Mouse (Mus musculus) heart, postnatal 0 days (tissue): ENCODE results near the gene Csnk1e. TPM values are rescaled to one million over a fixed set of nuclear protein-coding genes. Genes with fewer than 3 reads are reported as not detected.

Source experiments
- ATAC-seq: fragments of 200-750 bp; cut with Nextera tagmentation; 2 replicates; pipeline ENCODE4 v1.8.0; 2017; ENCODE audit warnings: low read depth, moderate number of reproducible peaks, moderate library complexity; ENCODE audit not compliant: insufficient read depth
- DNase-seq: peaks from one replicate; pipeline ENCODE4 v3.0.0-alpha.2; 2016; ENCODE audit warnings: low spot score
- H3K27ac ChIP-seq: fragments of 300-500 bp; sonication (generic); 2 replicates; pipeline ENCODE4 v1.5.1; 2014; ENCODE audit warnings: low read depth, mild to moderate bottlenecking
- H3K27me3 ChIP-seq: fragments of 300-500 bp; sonication (generic); 2 replicates; pipeline ENCODE4 v1.6.1; 2014; ENCODE audit warnings: low read length, mixed read lengths; ENCODE audit not compliant: control insufficient read depth, insufficient read depth
- H3K36me3 ChIP-seq: fragments of 300-500 bp; sonication (generic); replicated peaks from 2 replicates; pipeline ENCODE4 v1.6.1; 2014; ENCODE audit warnings: low read length, mixed read lengths; ENCODE audit not compliant: control insufficient read depth, insufficient read depth
- H3K4me1 ChIP-seq: fragments of 300-500 bp; sonication (generic); 2 replicates; pipeline ENCODE4 v1.6.1; 2014; ENCODE audit warnings: antibody characterized with exemption; ENCODE audit not compliant: control insufficient read depth, insufficient read depth
- H3K4me2 ChIP-seq: fragments of 300-500 bp; sonication (generic); 2 replicates; pipeline ENCODE4 v1.6.1; 2014; ENCODE audit warnings: low read depth, mild to moderate bottlenecking, low read length, moderate library complexity
- H3K4me3 ChIP-seq: fragments of 300-500 bp; sonication (generic); 2 replicates; pipeline ENCODE4 v1.5.1; 2014; ENCODE audit warnings: low read depth, low read length
- H3K9ac ChIP-seq: fragments of 300-500 bp; sonication (generic); replicated peaks from 2 replicates; pipeline ENCODE4 v1.6.1; 2014; ENCODE audit warnings: low read depth, low read length, mixed read lengths
- H3K9me3 ChIP-seq: fragments of 300-500 bp; sonication (generic); replicated peaks from 2 replicates; pipeline ENCODE4 v1.6.1; 2016; ENCODE audit warnings: low read length; ENCODE audit not compliant: control insufficient read depth
- CTCF ChIP-seq: IDR thresholded peaks from 2 replicates; pipeline ENCODE4 v1.5.1; 2016; ENCODE audit warnings: antibody characterized with exemption, control low read depth, low read depth
- EP300 ChIP-seq: IDR thresholded peaks from 2 replicates; pipeline ENCODE4 v1.6.1; 2016; ENCODE audit warnings: antibody characterized with exemption, low read depth
- WGBS: fragments of 180-500 bp; shearing (Covaris S2); extraction: QIAGEN DNeasy Blood & Tissue Kit; methylation state at CpG from one replicate; pipeline ENCODE4 v1.1.7; 2014; 5-methylcytosine and 5-hydroxymethylcytosine counted together
- polyA plus RNA-seq: library from polyadenylated mRNA; unstranded; fragments of >200 nt; fragmentation: Nextera tagmentation; extraction: Ambion mirVana; gene quantifications from 2 replicates; pipeline ENCODE4 v1.2.1, GENCODE M21; 2015
- total RNA-seq: library from RNA; depleted of rRNA; stranded (reverse); fragments of >200 nt; gene quantifications from 2 replicates; pipeline ENCODE4 v1.2.3, GENCODE M21; 2014; ENCODE audit warnings: low replicate concordance

Csnk1e gene
- total and polyA plus RNA-seq, 2 experiments from 2014 or later: 61.5 to 167 TPM

DNA sequence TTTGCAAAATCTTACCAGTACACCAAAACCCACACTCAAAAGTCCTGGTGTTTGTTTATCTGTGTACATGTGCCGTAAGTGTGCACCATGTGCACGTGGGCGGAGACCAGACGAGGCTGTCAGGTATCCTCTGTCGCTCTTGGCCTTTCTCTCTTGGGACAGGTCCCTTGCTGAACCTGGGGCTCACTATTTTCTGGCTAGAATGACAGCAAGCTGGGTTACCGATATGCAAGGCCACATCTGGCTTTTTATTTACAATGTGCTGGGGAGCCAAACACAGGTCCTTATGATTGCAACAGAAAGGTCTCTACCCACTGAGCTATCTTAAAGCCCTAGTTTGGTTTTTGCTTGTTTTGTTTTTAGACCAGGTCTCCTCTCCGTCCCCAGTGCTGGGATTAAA is 67.8 kb downstream of the Csnk1e start:
- no peak for TF ChIP-seq CTCF
- TF ChIP-seq EP300: no peak
- Histone ChIP-seq H3K4me3 (no peak overlapping the region), H3K27ac (peak overlapping the region; percentile 61), H3K27me3 (no peaks in the 10 kb centered on the region), H3K9ac (no peak overlapping the region; the same call in 1 of the 2 replicates), H3K36me3 (peaks cover 8% of the 10 kb centered on the region; the same call in 1 of the 2 replicates), H3K9me3 (no peaks in the 10 kb centered on the region), H3K4me2 (no peak overlapping the region), H3K4me1 (peaks cover 58% of the 10 kb centered on the region)
- DNase-seq: no peak
- no peak for ATAC-seq
- 76% methylated on average over 7 of the region's 7 CpGs for WGBS

DNA sequence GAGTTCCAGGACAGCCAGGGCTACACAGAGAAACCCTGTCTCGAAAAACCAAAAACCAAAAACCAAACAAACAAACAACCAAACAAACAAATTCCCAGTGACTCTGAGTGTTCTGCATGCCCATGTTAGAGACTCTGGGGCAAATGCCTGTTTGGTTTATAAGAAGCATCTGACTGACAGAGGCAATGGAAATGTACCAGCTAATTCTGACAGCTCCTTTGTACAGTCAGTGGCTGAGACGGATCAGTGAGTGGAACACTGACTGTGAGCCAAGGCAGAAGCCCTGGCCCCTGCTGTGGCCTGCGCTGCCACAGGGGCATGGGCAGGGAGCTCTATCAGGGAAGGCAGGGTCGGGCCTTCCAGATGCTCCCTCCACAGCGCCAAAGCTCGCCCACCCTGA is 68.3 kb downstream of the Csnk1e start:
- 43% methylated on average over 6 of the region's 6 CpGs for WGBS

DNA sequence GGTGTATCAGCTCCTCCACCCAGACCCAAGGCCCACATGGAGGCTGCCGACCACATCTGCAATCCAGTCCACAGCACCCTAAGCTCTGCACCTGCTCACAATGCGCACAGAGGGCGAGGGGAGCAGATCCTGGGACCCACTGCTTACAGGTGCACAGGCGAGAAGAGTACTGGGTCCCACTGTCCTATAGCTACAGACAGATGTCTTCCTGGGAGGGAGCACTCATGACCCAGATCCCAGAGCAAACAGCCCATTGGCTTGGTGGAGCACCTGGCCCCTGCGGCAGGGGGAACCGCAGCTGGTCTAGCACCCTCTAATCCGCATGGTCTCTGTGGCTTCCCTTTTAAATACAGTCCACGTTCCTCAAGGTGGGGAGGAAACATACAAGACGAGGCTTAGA is 73.7 kb downstream of the Csnk1e start:
- Histone ChIP-seq H3K4me3 (no peak overlapping the region), H3K9me3 (no peaks in the 10 kb centered on the region), H3K9ac (0 out of 2 replicates have a peak overlapping the region, but pooled peaks have one; percentile 6), H3K27me3 (no peaks in the 10 kb centered on the region), H3K36me3 (peaks cover 19% of the 10 kb centered on the region), H3K27ac (peak overlapping the region; percentile 91), H3K4me1 (peaks cover 35% of the 10 kb centered on the region), H3K4me2 (no peak overlapping the region)
- 70% methylated on average over 9 of the region's 9 CpGs for WGBS
- no peak for ATAC-seq
- TF ChIP-seq CTCF (no peak), EP300 (no peak)
- DNase-seq: no peak

More for the DNA sequence above, 68.3 kb downstream of the Csnk1e start:
- peak overlapping the region; percentile 61 for H3K27ac ChIP-seq
- H3K4me2 ChIP-seq: no peak overlapping the region
- peaks cover 58% of the 10 kb centered on the region for H3K4me1 ChIP-seq
- no peak for TF ChIP-seq CTCF
- no peak for TF ChIP-seq EP300
- H3K4me3 ChIP-seq: no peak overlapping the region
- DNase-seq: no peak
- no peaks in the 10 kb centered on the region for H3K27me3 ChIP-seq
- no peak overlapping the region for H3K9ac ChIP-seq
- H3K36me3 ChIP-seq: peaks cover 8% of the 10 kb centered on the region; the same call in 1 of the 2 replicates
- ATAC-seq: no peak; the same call in 1 of the 2 replicates
- no peaks in the 10 kb centered on the region for H3K9me3 ChIP-seq

DNA sequence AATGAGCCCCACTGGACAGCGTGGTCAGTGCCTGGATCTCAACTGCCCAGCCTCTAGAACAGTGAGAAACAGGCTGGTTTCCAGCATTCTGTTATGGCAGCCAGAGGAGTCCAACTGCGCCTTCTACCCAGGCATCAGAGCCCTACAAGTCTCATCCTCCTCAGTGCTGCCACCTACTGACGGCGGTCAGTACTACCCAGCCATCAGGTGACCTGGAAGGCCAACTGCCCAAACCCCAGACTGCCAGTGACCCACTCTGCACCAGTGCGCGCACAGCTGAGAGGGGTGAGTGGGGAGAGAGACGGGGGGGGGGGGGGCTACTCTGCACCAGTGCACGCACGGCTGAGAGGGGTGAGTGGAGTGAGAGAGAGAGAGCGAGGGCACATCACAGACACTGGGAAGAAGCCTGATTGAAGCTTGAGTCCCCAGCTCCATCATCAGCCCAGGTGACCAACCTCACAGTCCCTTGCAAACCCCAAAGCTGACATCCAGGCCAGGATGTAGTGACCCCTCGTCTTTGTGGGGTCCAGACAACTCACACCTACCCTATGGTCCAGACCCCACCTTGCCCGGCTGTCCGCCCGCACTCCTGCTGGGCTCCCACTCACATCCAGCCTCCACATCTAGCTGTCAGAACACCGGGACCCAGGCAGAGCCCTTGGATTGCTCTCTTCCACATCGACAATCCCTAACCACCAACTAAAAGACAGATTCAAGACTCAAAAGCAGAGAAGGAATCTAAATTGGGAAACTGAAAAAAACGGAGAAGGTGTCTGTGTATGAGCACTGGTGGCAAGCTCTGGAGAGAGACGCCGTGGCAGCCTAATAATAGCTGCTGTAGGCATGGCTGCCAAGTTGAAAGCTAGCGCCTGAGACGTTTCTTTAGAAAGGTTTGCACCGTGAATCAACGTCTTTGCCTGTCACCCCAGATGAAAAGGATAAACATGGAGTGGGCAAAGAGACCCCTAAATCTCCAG is 74.6 kb downstream of the Csnk1e start:
- TF ChIP-seq EP300: no peak
- peak; percentile 91 for TF ChIP-seq CTCF
- Histone ChIP-seq H3K27me3 (no peaks in the 10 kb centered on the region), H3K4me1 (peaks cover 29% of the 10 kb centered on the region), H3K4me2 (peak overlapping the region; percentile 55), H3K36me3 (peaks cover 28% of the 10 kb centered on the region), H3K9ac (peak overlapping the region; percentile 19; the same call in 1 of the 2 replicates), H3K4me3 (peak overlapping the region; percentile 30), H3K27ac (peak overlapping the region; percentile 91), H3K9me3 (no peaks in the 10 kb centered on the region)
- ATAC-seq (peak; percentile 66), DNase-seq (peak; percentile 84)
- WGBS: 23% methylated on average over 22 of the region's 23 CpGs

DNA sequence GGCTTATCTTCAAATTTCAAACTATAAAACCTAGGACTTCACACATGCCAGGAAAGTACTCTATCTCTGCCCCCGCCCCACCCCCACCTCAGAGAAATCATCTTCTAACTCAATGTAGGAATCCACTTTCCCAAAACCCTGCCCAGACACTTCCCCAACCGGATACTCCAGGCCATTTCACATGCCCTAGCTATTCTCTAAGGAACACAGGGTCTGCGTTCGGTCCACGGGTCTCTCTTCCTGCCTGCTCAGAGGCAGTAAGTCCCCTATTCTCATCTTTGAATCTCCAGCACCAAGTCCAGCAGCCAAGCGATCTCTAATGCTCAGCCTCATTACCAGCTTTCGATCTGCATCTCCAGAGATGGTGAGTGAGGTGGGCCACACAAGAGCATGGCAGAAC is 75.7 kb downstream of the Csnk1e start:
- ATAC-seq (no peak), DNase-seq (no peak)
- H3K4me3 ChIP-seq: no peak overlapping the region
- no peaks in the 10 kb centered on the region for H3K9me3 ChIP-seq
- no peak overlapping the region for H3K4me2 ChIP-seq
- peaks cover 32% of the 10 kb centered on the region for H3K36me3 ChIP-seq
- 78% methylated on average over 7 of the region's 7 CpGs for WGBS
- peaks cover 29% of the 10 kb centered on the region for H3K4me1 ChIP-seq
- H3K27ac ChIP-seq: peak overlapping the region; percentile 47
- no peaks in the 10 kb centered on the region for H3K27me3 ChIP-seq
- no peak overlapping the region for H3K9ac ChIP-seq
- TF ChIP-seq CTCF: no peak
- no peak for TF ChIP-seq EP300
